Mouse (Mus musculus): ENCODE results near the gene Plac1.

Plac1 gene

GRCm38 (mm10) chrX:53197681-53198080 lies 42.2 kb downstream of the Plac1 start:
- no peak for DNase-seq (ENCODE audit: low spot score)

GRCm38 (mm10) chrX:53196392-53196791 lies 43.5 kb downstream of the Plac1 start:
- no peak for DNase-seq (ENCODE audit: low spot score)

GRCm38 (mm10) chrX:53188692-53189091 lies 51.2 kb downstream of the Plac1 start:
- DNase-seq (ENCODE audit: low spot score) = no peak

- no peak for DNase-seq (ENCODE audit: low spot score)
These were observed 60.1 kb downstream of the Plac1 start for GRCm38 (mm10) chrX:53179801-53180200.

GRCm38 (mm10) chrX:53176296-53176695 lies 63.6 kb downstream of the Plac1 start:
- DNase-seq (ENCODE audit: low spot score) = no peak

GRCm38 (mm10) chrX:53168623-53169022 lies 71.3 kb downstream of the Plac1 start:
- DNase-seq (ENCODE audit: low spot score) = no peak

- DNase-seq (ENCODE audit: low spot score) = no peak
These were observed 72.9 kb downstream of the Plac1 start for GRCm38 (mm10) chrX:53166901-53167525.

GRCm38 (mm10) chrX:53166251-53166900 lies 73.5 kb downstream of the Plac1 start:
- DNase-seq (ENCODE audit: low spot score) = no peak

GRCm38 (mm10) chrX:53162589-53162988 lies 77.3 kb downstream of the Plac1 start:
- DNase-seq (ENCODE audit: low spot score) = no peak

- DNase-seq (ENCODE audit: low spot score) = peak; percentile 48
These were observed 78.3 kb downstream of the Plac1 start for GRCm38 (mm10) chrX:53161583-53161982.

- DNase-seq (ENCODE audit: low spot score) = peak; percentile 62
These were observed 78.8 kb downstream of the Plac1 start for GRCm38 (mm10) chrX:53161115-53161514.

- DNase-seq (ENCODE audit: low spot score) = no peak
These were observed 91.9 kb downstream of the Plac1 start for GRCm38 (mm10) chrX:53148039-53148438.

GRCm38 (mm10) chrX:53146389-53146917 lies 93.5 kb downstream of the Plac1 start:
- DNase-seq (ENCODE audit: low spot score) = no peak

GRCm38 (mm10) chrX:53139641-53140040 lies 100.3 kb downstream of the Plac1 start:
- no peak for DNase-seq (ENCODE audit: low spot score)

- no peak for DNase-seq (ENCODE audit: low spot score)
These were observed 102.8 kb downstream of the Plac1 start for GRCm38 (mm10) chrX:53137066-53137465.

GRCm38 (mm10) chrX:53129501-53129900 lies 110.4 kb downstream of the Plac1 start:
- DNase-seq (ENCODE audit: low spot score) = no peak

- no peak for DNase-seq (ENCODE audit: low spot score)
These were observed 113.3 kb downstream of the Plac1 start for GRCm38 (mm10) chrX:53126492-53127033.

GRCm38 (mm10) chrX:53125838-53126467 lies 114.0 kb downstream of the Plac1 start:
- DNase-seq (ENCODE audit: low spot score) = no peak

GRCm38 (mm10) chrX:53123562-53123961 lies 116.3 kb downstream of the Plac1 start:
- DNase-seq (ENCODE audit: low spot score) = no peak

- no peak for DNase-seq (ENCODE audit: low spot score)
These were observed 121.3 kb downstream of the Plac1 start for GRCm38 (mm10) chrX:53118631-53119030.

- no peak for DNase-seq (ENCODE audit: low spot score)
These were observed 121.9 kb downstream of the Plac1 start for GRCm38 (mm10) chrX:53118019-53118418.

GRCm38 (mm10) chrX:53114994-53115393 lies 124.9 kb downstream of the Plac1 start:
- DNase-seq (ENCODE audit: low spot score) = no peak

GRCm38 (mm10) chrX:53110142-53110541 lies 129.8 kb downstream of the Plac1 start:
- DNase-seq (ENCODE audit: low spot score) = no peak

Measured in lung, postnatal 25 days (tissue).